Mouse (Mus musculus) MEL (cell line): Measurements from ENCODE around the gene Lrrc14b.

Source experiments
- CHD2 ChIP-seq: IDR thresholded peaks from 2 replicates; pipeline ENCODE4 v1.6.1; 2011; ENCODE audit warnings: low read length, improper control_type of control experiment
- GATA1 ChIP-seq: IDR thresholded peaks from 2 replicates; pipeline ENCODE4 v1.6.1; 2011; ENCODE audit warnings: low read depth, low read length, improper control_type of control experiment
- POLR2AphosphoS2 ChIP-seq: IDR thresholded peaks from 2 replicates; pipeline ENCODE4 v1.6.1; 2011; ENCODE audit warnings: low read length, improper control_type of control experiment
- SIN3A ChIP-seq: IDR thresholded peaks from 2 replicates; pipeline ENCODE4 v1.6.1; 2012; ENCODE audit warnings: low read length, improper control_type of control experiment, inconsistent platforms

- no peak for TF ChIP-seq CHD2
- TF ChIP-seq SIN3A = peak; percentile 95
- no peak for TF ChIP-seq POLR2AphosphoS2
- TF ChIP-seq GATA1 = peak; percentile 19; the same call in 1 of the 2 replicates
These were observed 26.7 kb upstream of the Lrrc14b start, which contains the start of gene Zfp72 for GRCm38 (mm10) chr13:74390371-74390990.
